Mouse (Mus musculus) adrenal gland, postnatal 25 days (tissue): ENCODE measurements around the gene Agap1. TPM values are rescaled to one million over a fixed set of nuclear protein-coding genes. Genes with fewer than 3 reads are reported as not detected.

Experiments
- DNase-seq: peaks from one replicate; pipeline ENCODE4 v3.0.0; 2021; ENCODE audit warnings: mixed read lengths
- total RNA-seq: library from RNA; stranded (reverse); gene quantifications from 2 replicates; pipeline ENCODE4 v1.2.3, GENCODE M21; 2021

Gene Agap1
- total RNA-seq, 1 experiment from 2014 or later = 55.0 TPM

GRCm38 (mm10) chr1:89714165-89714980, 259.8 kb downstream of the Agap1 start:
- no peak for DNase-seq

- no peak for DNase-seq
These were observed 261.6 kb downstream of the Agap1 start for GRCm38 (mm10) chr1:89716234-89716633.

DNA sequence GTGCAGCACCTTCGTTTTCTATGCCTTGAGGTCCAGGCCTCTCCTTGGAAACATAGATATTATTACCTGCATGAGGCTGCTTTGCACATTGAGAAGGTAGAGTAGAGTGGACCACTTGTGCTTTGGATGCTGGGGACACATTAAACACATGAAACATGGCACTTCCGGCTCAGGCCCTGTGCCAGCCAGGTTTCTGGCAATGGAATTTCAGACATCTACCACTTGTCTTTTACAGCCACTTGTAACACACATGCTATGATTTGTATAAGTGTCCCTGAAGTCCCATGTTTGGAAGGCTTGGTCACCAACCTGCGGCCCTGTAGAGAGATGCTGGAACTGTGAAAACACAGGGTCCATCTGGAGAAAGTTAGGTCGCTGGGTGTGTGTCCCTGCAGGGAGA, 262.5 kb downstream of the Agap1 start:
- DNase-seq = no peak

DNA sequence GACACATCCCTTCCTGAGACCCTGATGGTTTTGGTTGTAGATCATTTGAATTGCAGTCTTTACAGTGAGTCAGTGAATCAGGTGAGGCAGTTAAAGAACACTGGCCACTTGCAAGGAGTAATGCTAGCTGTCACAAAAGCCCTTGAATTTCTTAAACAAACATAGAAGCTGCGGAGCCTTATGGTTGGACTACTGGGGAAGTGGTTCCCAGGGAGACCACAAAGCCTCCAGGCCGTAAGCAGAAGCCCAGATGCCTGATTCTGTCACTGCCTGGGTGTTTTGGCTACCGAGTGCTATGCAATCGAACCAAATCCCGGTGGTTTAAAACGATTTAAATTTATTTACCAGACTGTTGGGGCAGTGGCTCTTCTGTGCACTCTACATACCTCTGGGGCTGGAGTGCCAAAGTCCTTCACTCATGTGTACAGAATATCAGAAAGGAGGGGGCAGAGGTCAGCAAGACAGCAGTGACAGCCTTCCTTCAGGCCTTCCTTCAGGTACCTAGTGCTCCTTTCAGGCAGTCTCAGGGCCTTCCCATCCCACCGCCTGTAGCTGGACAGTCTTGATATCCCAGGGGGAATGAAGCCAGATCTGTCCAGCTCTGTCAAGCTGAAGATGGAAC, 264.3 kb downstream of the Agap1 start:
- no peak for DNase-seq

DNA sequence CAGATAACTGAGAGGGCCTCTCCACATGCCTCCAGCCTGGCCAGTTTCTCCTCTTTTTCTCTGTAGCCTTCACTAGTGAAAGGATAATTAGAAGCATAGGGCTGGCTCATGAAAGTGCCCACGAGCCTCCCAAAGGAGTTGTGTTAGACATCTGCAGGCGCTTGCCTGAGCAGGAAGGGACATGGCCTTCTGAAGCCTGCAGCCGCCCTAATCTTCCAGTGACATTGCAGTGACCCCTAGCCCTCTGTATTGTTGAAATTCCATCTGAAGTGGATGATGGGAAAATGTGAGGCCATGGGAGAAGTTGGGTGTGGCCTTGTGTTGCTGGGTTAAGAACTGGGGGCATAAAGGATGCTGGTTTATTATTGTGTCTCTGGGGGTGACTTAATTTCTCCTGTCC, 269.5 kb downstream of the Agap1 start:
- no peak for DNase-seq

DNA sequence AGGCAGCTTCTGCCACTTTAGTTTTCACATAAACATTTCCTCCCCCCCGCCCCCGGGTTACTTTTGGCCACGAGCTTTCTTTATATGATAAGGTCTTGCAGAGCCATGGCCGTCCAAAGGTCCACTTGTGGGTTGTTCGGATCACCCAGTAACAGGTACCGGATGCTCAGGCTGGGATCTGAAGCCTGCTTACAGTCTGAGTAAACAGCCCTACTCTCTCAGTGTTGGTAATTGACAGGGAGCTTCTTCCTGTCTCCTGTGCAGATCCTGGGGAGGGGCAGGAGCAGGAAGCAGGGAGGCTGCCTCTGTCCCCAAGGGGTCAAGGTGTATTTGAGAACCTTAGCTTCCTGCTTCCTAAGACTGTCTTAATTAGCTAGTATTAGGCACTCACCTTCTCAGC, 269.9 kb downstream of the Agap1 start:
- no peak for DNase-seq

DNA sequence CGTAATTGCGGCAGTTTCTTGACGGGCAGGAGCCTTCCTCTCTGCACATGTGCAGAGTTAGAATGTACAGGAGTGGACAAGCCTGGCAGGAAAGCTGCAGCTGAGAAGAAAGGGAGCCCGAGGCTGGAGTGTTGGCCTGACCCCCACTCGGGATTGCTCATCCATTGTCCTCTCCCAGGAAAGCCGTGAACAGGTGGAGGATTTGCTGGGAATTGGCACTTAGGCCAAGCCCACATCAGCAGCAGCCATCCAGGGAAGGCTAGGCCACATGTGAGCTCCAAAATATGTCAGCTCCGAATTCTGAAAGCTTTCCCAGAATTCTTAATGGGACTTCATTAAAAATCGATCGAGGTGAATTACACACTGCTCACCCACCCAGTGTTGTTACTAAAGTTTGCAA, 270.4 kb downstream of the Agap1 start:
- no peak for DNase-seq

GRCm38 (mm10) chr1:89728481-89728880, 273.9 kb downstream of the Agap1 start:
- no peak for DNase-seq

DNA sequence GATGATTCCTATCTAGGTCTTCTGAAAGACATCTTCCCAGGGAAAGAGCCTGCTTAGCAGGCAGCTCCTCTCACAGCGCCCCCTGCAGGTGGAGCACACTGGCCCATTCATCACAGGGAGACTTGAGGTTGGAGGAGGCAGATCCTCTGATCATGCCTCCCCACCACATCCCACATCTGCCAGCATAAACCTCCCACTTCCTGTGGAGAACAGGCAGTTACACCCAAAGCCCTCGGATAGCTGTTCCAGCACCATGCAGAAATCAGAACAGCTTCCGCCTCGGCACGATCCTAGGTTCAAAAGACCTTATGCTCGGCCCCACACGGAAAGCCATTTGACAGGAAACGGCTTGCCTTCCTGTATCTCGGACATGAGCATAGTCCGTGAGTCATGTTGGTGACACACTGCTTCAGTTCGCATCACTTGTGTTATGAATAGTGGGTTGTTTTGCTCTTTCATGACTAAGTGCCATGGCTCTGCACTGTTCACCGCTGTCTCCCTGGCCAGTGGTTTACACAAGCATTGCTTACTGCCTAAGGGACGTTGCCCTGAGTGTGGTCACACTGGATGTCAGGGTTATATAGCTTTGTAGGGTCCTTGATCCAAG, 276.1 kb downstream of the Agap1 start:
- peak; percentile 16 for DNase-seq

- no peak for DNase-seq
These were observed 279.8 kb downstream of the Agap1 start for GRCm38 (mm10) chr1:89734368-89734767.

GRCm38 (mm10) chr1:89735146-89735545, 280.5 kb downstream of the Agap1 start:
- no peak for DNase-seq

- no peak for DNase-seq
These were observed 281.4 kb downstream of the Agap1 start for GRCm38 (mm10) chr1:89736021-89736420.

- DNase-seq = no peak
These were observed 284.6 kb downstream of the Agap1 start for GRCm38 (mm10) chr1:89739067-89739774.

- DNase-seq = no peak
These were observed 285.1 kb downstream of the Agap1 start for GRCm38 (mm10) chr1:89739775-89740099.

- DNase-seq = no peak
These were observed 287.8 kb downstream of the Agap1 start for GRCm38 (mm10) chr1:89742359-89742758.

DNA sequence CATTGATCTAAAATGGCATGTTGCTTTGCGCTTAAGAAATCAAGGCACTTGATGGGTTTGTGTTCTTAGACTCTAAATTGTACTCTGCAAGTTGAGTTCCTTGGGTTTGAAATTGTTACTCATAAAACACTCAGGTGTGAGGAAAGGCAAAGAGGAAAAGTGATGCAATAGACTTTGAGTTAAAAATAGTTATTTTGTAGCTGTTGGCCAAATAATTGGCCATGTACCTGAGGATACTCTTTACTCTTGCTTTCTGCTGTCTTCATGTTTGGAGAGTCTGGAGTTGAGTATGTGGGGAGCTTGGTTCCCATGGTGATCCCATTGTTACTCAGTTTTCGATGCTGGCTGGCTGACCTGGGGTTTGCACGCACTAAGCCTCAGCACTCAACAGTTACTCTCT, 291.6 kb downstream of the Agap1 start:
- DNase-seq = no peak

DNA sequence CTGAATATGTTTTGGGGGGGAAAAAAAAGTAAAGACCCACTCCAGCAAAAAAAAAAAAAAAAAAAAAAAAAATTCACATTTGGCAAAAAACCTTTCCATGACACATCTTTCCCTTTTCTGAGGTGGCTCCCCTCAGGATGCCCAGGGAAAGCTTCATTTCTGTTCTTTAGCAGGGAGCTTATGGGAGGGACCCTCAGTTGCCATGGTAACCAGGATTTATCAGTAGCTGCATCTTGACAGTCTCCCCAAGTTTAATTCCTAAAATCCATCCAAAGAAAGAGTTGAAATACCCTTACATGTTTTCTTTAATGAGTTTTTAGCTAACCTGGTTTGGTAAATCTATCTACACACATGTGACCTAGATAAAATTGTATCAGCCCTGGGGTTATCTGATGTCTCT, 295.1 kb downstream of the Agap1 start:
- DNase-seq = no peak

DNA sequence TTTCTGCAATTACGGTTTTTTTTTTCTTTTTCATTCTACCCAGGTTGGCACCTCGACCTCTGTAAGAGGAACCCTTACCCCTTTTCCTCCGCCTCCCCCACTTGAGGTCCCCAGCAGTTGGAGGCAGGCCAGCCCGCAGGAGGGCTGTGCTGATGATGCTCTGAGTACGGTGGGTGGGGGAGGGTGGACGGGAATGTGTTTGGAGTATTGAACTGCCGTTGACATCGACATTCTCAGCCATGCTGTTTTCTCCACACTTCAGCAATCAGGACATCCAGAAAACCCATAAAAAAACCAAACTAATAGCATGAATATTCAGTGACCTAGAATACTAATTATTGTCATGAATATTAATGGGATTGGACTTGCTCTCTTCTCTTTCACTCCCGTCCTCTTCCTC, 295.9 kb downstream of the Agap1 start:
- no peak for DNase-seq

DNA sequence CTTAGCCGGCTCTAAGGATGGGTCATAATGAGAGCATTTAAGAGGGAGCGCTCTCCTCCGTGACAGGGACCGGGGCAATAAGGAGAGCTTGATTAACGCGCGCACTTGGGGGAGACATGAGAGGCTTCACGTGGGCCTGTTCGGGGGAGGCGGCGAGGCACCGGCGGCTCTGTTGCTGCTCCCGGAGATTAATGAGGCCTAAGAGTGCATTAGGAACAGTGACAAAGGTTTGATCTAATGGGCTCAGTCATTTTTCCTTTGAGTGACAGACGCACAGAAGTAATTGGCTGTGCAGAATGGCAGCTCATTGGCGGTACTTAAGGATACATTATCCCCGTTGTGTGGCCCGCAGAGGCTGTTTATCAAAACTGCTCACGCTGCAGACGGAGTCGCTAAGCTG, 296.3 kb downstream of the Agap1 start:
- no peak for DNase-seq

DNA sequence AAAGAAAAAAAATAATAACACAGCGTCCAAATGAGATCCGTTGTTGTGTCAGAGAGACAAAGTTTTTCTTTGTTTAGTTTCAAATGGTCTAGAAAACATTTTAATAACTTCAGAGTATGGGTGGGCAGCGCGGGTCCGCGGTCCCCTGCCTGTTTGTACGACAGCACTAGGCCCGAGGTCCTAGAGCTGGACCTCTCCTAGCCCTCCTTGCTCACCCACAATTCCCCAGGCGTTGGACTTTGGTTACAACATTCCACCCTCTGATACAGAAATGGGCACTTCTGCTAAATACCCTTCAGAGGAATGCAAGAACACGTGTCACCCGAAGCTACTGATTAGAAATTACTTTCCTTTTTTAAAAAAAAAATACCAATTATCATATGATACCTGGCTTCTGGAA, 296.7 kb downstream of the Agap1 start:
- no peak for DNase-seq

DNA sequence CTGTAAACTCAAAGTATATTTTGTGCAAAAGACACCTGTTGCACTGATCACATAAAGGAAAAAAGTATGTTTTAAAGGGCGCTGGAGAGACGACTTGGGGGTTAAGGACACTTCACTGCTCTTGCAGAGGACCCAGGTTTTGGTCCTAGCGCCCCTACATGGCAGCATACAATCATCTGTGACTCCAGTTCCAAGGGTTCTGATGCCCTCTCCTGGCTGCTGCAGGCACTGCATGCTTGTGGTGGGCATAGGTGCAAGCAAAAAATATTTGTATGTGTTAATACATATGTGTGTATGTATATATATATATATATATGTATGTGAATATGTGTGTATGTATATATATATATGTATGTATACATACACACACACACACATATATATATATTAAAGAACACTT, 298.1 kb downstream of the Agap1 start:
- DNase-seq = no peak

DNA sequence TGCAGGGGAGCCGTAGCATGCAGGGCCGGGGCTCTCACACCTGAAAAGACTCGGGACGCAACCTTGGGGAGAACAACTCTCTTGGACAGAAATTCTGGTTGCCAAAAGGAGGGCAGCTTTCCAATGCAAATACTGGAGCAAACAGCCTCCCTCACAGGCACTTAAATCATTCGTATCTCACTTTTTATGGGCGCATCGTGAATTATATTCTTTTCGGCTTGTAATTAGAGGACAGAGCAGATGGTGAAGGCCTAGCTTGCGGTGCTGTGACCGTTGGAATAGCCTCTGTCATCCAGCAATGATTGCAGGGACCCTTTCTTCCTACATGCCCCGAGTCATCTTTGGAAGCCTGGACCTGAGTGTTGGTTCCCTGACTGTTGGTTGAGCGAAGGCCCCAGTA, 300.8 kb downstream of the Agap1 start:
- DNase-seq = no peak

GRCm38 (mm10) chr1:89756387-89756786, 301.8 kb downstream of the Agap1 start:
- DNase-seq = no peak
